Mouse (Mus musculus) ES-E14 (cell line): ENCODE measurements at regions not wholly inside any gene's neighbourhood (a gene's known extent, or its start where the extent isn't known, plus 50 kb on each side); places are given as distances from the start of the nearest gene placed in this dataset.

Experiments
- CHD2 ChIP-seq: IDR thresholded peaks from 2 replicates; pipeline ENCODE4 v1.6.1; 2014; ENCODE audit warnings: mild to moderate bottlenecking, low read depth, low read length, inconsistent platforms
- HCFC1 ChIP-seq: IDR thresholded peaks from 2 replicates; pipeline ENCODE4 v1.6.1; 2012; ENCODE audit warnings: low read length, inconsistent platforms, borderline replicate concordance; ENCODE audit not compliant: insufficient read depth
- ZNF384 ChIP-seq: IDR thresholded peaks from 2 replicates; pipeline ENCODE4 v1.6.1; 2012; ENCODE audit warnings: low read depth, low read length, inconsistent platforms

- no peak for TF ChIP-seq CHD2
- TF ChIP-seq ZNF384 = peak; percentile 58; the same call in 1 of the 2 replicates
- TF ChIP-seq HCFC1 = peak; percentile 93
Measured at GRCm38 (mm10) chr1:7396867-7397806, 2589.4 kb downstream of the Gm37988 start.
